ENCODE assay signal across 11 mouse cellular contexts in genomic region chr5:71545554-71545953, GRCm38 (mm10). TPM values are rescaled to one million over a fixed set of nuclear protein-coding genes. Genes with fewer than 3 reads are reported as not detected.
DNase-seq lines count a peak whose midpoint lies in the region; ATAC-seq and TF ChIP-seq lines count a peak whose summit lies in the region.
"Had no signal": no experiment of that assay in that cellular context is flagged by ENCODE, and none has a peak within 500 bp of the region (broad histone marks: within the 10 kb centered on the region; RNA-seq: fewer than 3 reads in every experiment).

No protein-coding gene starts in this region.

- H3K4me2 ChIP-seq in forebrain, embryonic 14.5 days (ENCODE audit: low read length) = no peak overlapping the region
- no peak overlapping the region for H3K4me2 ChIP-seq in forebrain, embryonic 11.5 days (ENCODE audit: low read depth, low read length, severe bottlenecking)
- H3K4me2 ChIP-seq in liver, embryonic 11.5 days = no peak overlapping the region
- H3K4me2 ChIP-seq in heart, embryonic 12.5 days = no peak overlapping the region
- H3K4me2 ChIP-seq: midbrain, embryonic 11.5 days had no signal

- peak; percentile 20 for DNase-seq in forebrain, embryonic 14.5 days (ENCODE audit: low spot score)
- no peak for DNase-seq in forebrain, embryonic 11.5 days (ENCODE audit: low spot score)
- DNase-seq in liver, adult 2 months (ENCODE audit: extremely low read depth, low read depth, low spot score) = peak; percentile 16
- no peak for DNase-seq in liver, embryonic 11.5 days (ENCODE audit: low spot score)
- peak; percentile 35 for DNase-seq in Muller cell, postnatal 12 days (ENCODE audit: inconsistent ontology term)
- DNase-seq in lung, postnatal 36 days = peak; percentile 7
- no peak for DNase-seq in layer of hippocampus, postnatal 25 days (ENCODE audit: extremely low spot score in 1 of 2, low spot score in 1 of 2)
- DNase-seq: gastrocnemius, postnatal 36 days had no signal

- no peak overlapping the region for H3K9ac ChIP-seq in forebrain, embryonic 14.5 days (ENCODE audit: low read length)
- H3K9ac ChIP-seq in forebrain, embryonic 11.5 days (ENCODE audit: low read length) = no peak overlapping the region
- no peak overlapping the region for H3K9ac ChIP-seq in liver, adult 2 months (ENCODE audit: low read depth, low read length)
- H3K9ac ChIP-seq in liver, embryonic 11.5 days (ENCODE audit: low read depth, low read length) = no peak overlapping the region
- no peak overlapping the region for H3K9ac ChIP-seq in heart, embryonic 12.5 days

- H3K27me3 ChIP-seq in forebrain, embryonic 14.5 days (replicated peaks; ENCODE audit: control insufficient read depth, insufficient read depth, low read length) = no peaks in the 10 kb centered on the region
- no peaks in the 10 kb centered on the region for H3K27me3 ChIP-seq in forebrain, embryonic 11.5 days (ENCODE audit: control insufficient read depth, insufficient read depth, low read length)
- H3K27me3 ChIP-seq in liver, adult 2 months (ENCODE audit: control insufficient read depth, insufficient read depth, low read length) = no peaks in the 10 kb centered on the region
- H3K27me3 ChIP-seq in liver, embryonic 11.5 days (replicated peaks; ENCODE audit: control insufficient read depth, insufficient read depth, low read length) = no peaks in the 10 kb centered on the region
- no peaks in the 10 kb centered on the region for H3K27me3 ChIP-seq in heart, embryonic 12.5 days (replicated peaks)

- no peaks in the 10 kb centered on the region for H3K4me1 ChIP-seq in forebrain, embryonic 14.5 days (ENCODE audit: control insufficient read depth, insufficient read depth, low read length)
- no peaks in the 10 kb centered on the region for H3K4me1 ChIP-seq in forebrain, embryonic 11.5 days (replicated peaks; ENCODE audit: control insufficient read depth, insufficient read depth, low read length)
- no peaks in the 10 kb centered on the region for H3K4me1 ChIP-seq in liver, adult 2 months (ENCODE audit: control insufficient read depth, insufficient read depth, low read length)
- no peaks in the 10 kb centered on the region for H3K4me1 ChIP-seq in liver, embryonic 11.5 days (replicated peaks; ENCODE audit: control insufficient read depth, insufficient read depth, low read length)
- no peaks in the 10 kb centered on the region for H3K4me1 ChIP-seq in heart, embryonic 12.5 days (replicated peaks)

- no peak for TF ChIP-seq CTCF in liver, adult 2 months (IDR thresholded peaks at IDR 0.05; ENCODE audit: low read depth, low read length)

- H3K27ac ChIP-seq in forebrain, embryonic 14.5 days (ENCODE audit: low read depth, low read length) = no peak overlapping the region
- H3K27ac ChIP-seq in forebrain, embryonic 11.5 days (ENCODE audit: low read depth, low read length) = no peak overlapping the region
- H3K27ac ChIP-seq in liver, adult 2 months (replicated peaks; ENCODE audit: insufficient read depth, low read depth, low read length) = no peak overlapping the region
- no peak overlapping the region for H3K27ac ChIP-seq in liver, embryonic 11.5 days (ENCODE audit: low read depth, low read length)
- H3K27ac ChIP-seq in heart, embryonic 12.5 days (ENCODE audit: poor library complexity, severe bottlenecking) = no peak overlapping the region

- ATAC-seq in forebrain, embryonic 14.5 days = no peak
- ATAC-seq in forebrain, embryonic 11.5 days (replicated peaks; ENCODE audit: low FRiP score) = no peak
- no peak for ATAC-seq in liver, embryonic 11.5 days (replicated peaks; ENCODE audit: low FRiP score)
- no peak for ATAC-seq in heart, embryonic 12.5 days (ENCODE audit: insufficient number of reproducible peaks, low FRiP score)

- H3K9me3 ChIP-seq in forebrain, embryonic 14.5 days (replicated peaks; ENCODE audit: control insufficient read depth, low read length) = no peaks in the 10 kb centered on the region
- H3K9me3 ChIP-seq in forebrain, embryonic 11.5 days (ENCODE audit: control insufficient read depth, low read length) = no peaks in the 10 kb centered on the region
- H3K9me3 ChIP-seq in liver, embryonic 11.5 days (ENCODE audit: control insufficient read depth, low read length) = peaks cover 3% of the 10 kb centered on the region; the same call in 1 of the 2 replicates
- H3K9me3 ChIP-seq in heart, embryonic 12.5 days (replicated peaks) = no peaks in the 10 kb centered on the region

- no peaks in the 10 kb centered on the region for H3K79me2 ChIP-seq in liver, adult 2 months (ENCODE audit: control insufficient read depth, insufficient read depth, low read length)

- no peak overlapping the region for H3K4me3 ChIP-seq in forebrain, embryonic 14.5 days (ENCODE audit: low read depth, low read length)
- H3K4me3 ChIP-seq in forebrain, embryonic 11.5 days (ENCODE audit: low read depth, low read length) = no peak overlapping the region
- no peak overlapping the region for H3K4me3 ChIP-seq in liver, adult 2 months (ENCODE audit: insufficient read depth, low read depth, low read length)
- no peak overlapping the region for H3K4me3 ChIP-seq in liver, embryonic 11.5 days (ENCODE audit: low read depth, low read length)
- H3K4me3 ChIP-seq in heart, embryonic 12.5 days = no peak overlapping the region

- TF ChIP-seq POLR2A in liver, adult 2 months (IDR thresholded peaks at IDR 0.05; ENCODE audit: extremely low read depth, insufficient read depth, low read length) = no peak

- H3K36me3 ChIP-seq in forebrain, embryonic 14.5 days (ENCODE audit: control insufficient read depth, insufficient read depth, low read length) = no peaks in the 10 kb centered on the region
- no peaks in the 10 kb centered on the region for H3K36me3 ChIP-seq in forebrain, embryonic 11.5 days (ENCODE audit: control insufficient read depth, insufficient read depth, low read length)
- no peaks in the 10 kb centered on the region for H3K36me3 ChIP-seq in liver, adult 2 months (ENCODE audit: control insufficient read depth, insufficient read depth, low read length)
- H3K36me3 ChIP-seq in liver, embryonic 11.5 days (ENCODE audit: control insufficient read depth, insufficient read depth, low read length) = no peaks in the 10 kb centered on the region
- no peaks in the 10 kb centered on the region for H3K36me3 ChIP-seq in heart, embryonic 12.5 days

RNA-seq across cellular contexts. Expression of gene Cox7b2, which starts 2.5 kb away (rescaled TPM):
- polyA plus RNA-seq in forebrain, embryonic 14.5 days (2014; fragmentation: Nextera tagmentation; extraction: Ambion mirVana) = 0.36 TPM in 1 of 2 replicates, not detected in the other
- polyA plus RNA-seq in forebrain, embryonic 11.5 days (2014; fragmentation: Nextera tagmentation; extraction: Ambion mirVana) = not detected in 2 replicates
- not detected in 2 replicates for total RNA-seq in liver, adult 2 months (2014; rRNA removed)
- polyA plus RNA-seq in liver, adult 2 months (2012; rRNA removed) = not detected in 2 replicates
- not detected in 2 replicates for polyA plus RNA-seq in liver, embryonic 11.5 days (2014; fragmentation: Nextera tagmentation; extraction: Ambion mirVana)
- polyA plus RNA-seq in heart, embryonic 12.5 days (2016; fragmentation: Nextera tagmentation; extraction: Ambion mirVana) = 0.34 and 0.39 TPM in 2 replicates
- not detected for total RNA-seq in layer of hippocampus, postnatal 25 days (2021)
- total RNA-seq: gastrocnemius, postnatal 36 days had no signal
- polyA plus RNA-seq: large intestine, adult 2 months had no signal

Comparison
In these comparisons a context has a peak if more than half of its experiments do, and no peak if none do; other contexts are left out.
1. DNase-seq: peak in forebrain, embryonic 14.5 days (single experiment), liver, adult 2 months (single experiment), Muller cell, postnatal 12 days (single experiment) and lung, postnatal 36 days (single experiment); none in forebrain, embryonic 11.5 days (single experiment), liver, embryonic 11.5 days (single experiment) and layer of hippocampus, postnatal 25 days (0 of 2).